Mouse (Mus musculus): ENCODE data around the gene Rex1bd. TPM values are rescaled to one million over a fixed set of nuclear protein-coding genes. Genes with fewer than 3 reads are reported as not detected.

The Rex1bd gene
- total and polyA plus RNA-seq, 2 experiments from 2014 or later, result 140 to 190 TPM

DNA sequence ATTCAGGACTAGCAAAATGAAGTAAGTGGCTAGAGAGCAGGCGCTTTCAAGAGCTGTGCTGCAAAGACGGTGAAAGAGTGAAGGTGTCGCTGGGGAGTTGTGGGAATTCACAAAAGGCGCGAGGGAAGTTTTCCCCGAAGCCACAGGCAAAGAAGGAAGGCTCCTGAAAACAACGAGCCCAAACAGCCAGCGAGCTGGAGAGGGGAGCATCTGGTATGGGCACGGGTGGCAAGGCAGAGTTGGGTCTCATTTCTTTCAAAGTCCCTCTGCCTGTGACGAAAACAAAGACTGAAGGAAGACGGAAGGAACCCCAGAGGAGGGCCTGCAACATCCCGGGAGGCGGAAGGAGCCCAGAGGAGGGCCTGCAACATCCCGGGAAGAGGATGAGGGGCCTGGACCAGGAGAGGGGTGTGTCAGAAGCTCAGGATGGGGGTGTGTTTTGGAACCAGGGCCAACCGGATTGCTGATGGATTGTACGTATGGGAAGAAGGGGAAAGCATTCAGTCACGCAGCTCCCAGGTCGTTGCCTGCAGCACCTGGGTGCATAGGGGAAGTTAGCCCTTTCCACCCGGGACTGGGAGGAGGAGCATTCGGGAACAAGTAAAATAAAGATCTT, 15.6 kb downstream of the Rex1bd start:
- Histone ChIP-seq H3K9me3 (ENCODE audit: low read length) (no peaks in the 10 kb centered on the region), H3K27me3 (ENCODE audit: insufficient read depth, low read length) (peaks cover 69% of the 10 kb centered on the region), H3K4me2 (ENCODE audit: low read depth, low read length) (no peak overlapping the region), H3K4me1 (ENCODE audit: insufficient read depth, low read length) (peaks cover 8% of the 10 kb centered on the region; the same call in 1 of the 2 replicates), H3K36me3 (ENCODE audit: insufficient read depth, low read length) (no peaks in the 10 kb centered on the region), H3K27ac (no peak overlapping the region), H3K4me3 (ENCODE audit: low read length) (no peak overlapping the region), H3K9ac (replicated peaks; ENCODE audit: low read length) (no peak overlapping the region)
- 2% methylated on average over 20 of the region's 20 CpGs for WGBS
- DNase-seq (ENCODE audit: low spot score) (no peak), ATAC-seq (no peak)
- TF ChIP-seq CTCF (IDR thresholded peaks at IDR 0.05; ENCODE audit: low read depth), result no peak

DNA sequence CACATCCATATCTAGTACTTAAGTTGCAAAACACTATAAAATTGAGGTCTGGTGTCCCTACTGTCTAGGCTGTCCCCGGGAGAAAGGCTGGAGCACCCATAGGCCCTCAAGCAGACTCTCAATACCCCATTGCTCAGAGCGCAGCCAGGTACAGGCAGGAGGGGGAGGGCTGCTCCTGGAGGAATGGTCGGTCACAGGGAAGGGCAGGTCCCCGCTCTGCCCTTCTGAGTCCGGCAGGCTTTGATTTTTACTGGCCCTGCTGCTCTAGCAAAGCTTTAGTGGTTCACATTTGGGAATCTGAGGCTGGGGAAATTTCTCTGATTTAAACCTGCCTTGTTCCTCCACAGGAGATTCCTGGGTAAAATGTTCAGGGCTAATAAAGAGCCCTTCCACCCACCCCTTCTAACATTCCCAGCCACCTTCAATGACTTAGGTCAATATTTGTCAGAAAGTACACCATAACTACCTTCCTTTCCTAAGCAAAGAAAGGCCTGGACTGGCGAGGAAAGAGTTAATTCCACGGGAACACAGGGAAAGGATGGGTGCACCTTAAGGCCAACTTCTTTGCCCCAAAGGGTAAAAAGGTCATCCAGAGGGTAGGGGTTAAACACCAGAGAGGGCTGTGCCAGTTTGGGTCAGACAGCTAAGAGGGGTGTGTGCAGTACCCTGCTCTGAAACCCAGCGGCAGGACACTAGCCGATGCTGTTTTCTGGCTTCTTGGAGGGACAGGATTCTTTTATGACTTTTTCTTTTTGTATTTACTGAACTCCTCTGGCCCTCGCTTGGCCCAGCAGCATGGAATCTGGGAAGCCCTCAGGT, 16.3 kb downstream of the Rex1bd start:
- WGBS, result 7% methylated on average over 10 of the region's 10 CpGs
- TF ChIP-seq CTCF (IDR thresholded peaks at IDR 0.05; ENCODE audit: low read depth), result no peak
- H3K27me3 ChIP-seq (ENCODE audit: insufficient read depth, low read length), result peaks cover 64% of the 10 kb centered on the region
- H3K27ac ChIP-seq, result no peak overlapping the region
- no peaks in the 10 kb centered on the region for H3K9me3 ChIP-seq (ENCODE audit: low read length)
- H3K36me3 ChIP-seq (ENCODE audit: insufficient read depth, low read length), result no peaks in the 10 kb centered on the region
- DNase-seq (ENCODE audit: low spot score), result no peak
- no peak overlapping the region for H3K4me2 ChIP-seq (ENCODE audit: low read depth, low read length)
- H3K4me1 ChIP-seq (ENCODE audit: insufficient read depth, low read length), result peaks cover 8% of the 10 kb centered on the region; the same call in 1 of the 2 replicates
- H3K9ac ChIP-seq (replicated peaks; ENCODE audit: low read length), result no peak overlapping the region
- H3K4me3 ChIP-seq (ENCODE audit: low read length), result no peak overlapping the region
- ATAC-seq, result no peak

DNA sequence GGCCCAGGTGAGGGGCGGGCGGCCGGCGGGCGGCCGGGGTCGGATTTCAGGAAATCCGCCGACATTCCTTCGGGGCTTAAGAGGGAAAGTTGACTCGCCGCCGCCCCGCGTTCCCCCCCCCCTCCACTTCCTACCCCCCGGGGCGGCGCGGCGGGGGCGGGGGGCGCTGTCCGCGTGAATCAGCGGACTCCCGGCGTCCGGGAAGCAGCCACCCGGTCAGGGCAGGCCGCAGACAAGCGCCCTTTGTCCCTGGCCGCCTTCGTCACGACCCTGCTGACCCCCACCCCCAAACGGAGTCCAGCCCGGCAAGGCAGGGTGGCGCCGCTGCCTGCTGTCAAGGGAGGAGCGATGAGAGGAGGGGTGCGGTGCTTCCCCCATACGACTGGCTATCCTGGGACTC, 17.0 kb downstream of the Rex1bd start:
- no peak for ATAC-seq
- Histone ChIP-seq H3K4me2 (ENCODE audit: low read depth, low read length) (peak overlapping the region; percentile 34; the same call in 1 of the 2 replicates), H3K27me3 (ENCODE audit: insufficient read depth, low read length) (peaks cover 63% of the 10 kb centered on the region), H3K36me3 (ENCODE audit: insufficient read depth, low read length) (no peaks in the 10 kb centered on the region), H3K4me3 (ENCODE audit: low read length) (no peak overlapping the region; the same call in 1 of the 2 replicates), H3K9ac (replicated peaks; ENCODE audit: low read length) (no peak overlapping the region), H3K4me1 (ENCODE audit: insufficient read depth, low read length) (peaks cover 8% of the 10 kb centered on the region; the same call in 1 of the 2 replicates), H3K9me3 (ENCODE audit: low read length) (no peaks in the 10 kb centered on the region), H3K27ac (no peak overlapping the region)
- no peak for TF ChIP-seq CTCF (IDR thresholded peaks at IDR 0.05; ENCODE audit: low read depth)
- no peak for DNase-seq (ENCODE audit: low spot score)
- WGBS, result 2% methylated on average over 25 of the region's 41 CpGs

DNA sequence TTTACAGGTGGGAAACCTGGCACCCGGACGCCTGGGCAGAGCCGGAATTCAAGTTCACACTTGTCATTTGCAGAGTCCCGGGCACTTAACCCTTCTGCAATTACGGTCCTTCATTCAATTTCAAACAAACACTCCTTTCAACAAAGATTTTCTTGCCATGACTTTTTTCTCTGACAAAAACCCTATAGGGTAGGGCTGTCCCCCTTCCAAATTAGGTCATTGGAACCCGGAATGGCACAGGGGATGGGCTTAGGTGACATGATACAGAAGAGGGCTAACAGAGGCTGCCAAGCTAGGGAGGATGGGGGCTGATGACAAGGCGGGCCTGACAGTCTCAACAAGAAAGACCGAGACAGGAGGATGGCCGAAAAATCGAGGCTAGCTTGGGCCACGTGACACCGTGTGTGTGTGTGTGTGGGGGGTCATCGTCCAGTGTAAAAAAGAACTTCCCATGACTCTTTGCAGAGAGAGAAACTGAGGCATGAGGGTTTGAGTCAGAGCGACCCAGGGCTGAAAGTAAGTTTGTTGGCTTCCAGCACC, 17.6 kb downstream of the Rex1bd start:
- 3% methylated on average over 14 of the region's 14 CpGs for WGBS
- H3K27ac ChIP-seq, result no peak overlapping the region
- TF ChIP-seq CTCF (IDR thresholded peaks at IDR 0.05; ENCODE audit: low read depth), result no peak

DNA sequence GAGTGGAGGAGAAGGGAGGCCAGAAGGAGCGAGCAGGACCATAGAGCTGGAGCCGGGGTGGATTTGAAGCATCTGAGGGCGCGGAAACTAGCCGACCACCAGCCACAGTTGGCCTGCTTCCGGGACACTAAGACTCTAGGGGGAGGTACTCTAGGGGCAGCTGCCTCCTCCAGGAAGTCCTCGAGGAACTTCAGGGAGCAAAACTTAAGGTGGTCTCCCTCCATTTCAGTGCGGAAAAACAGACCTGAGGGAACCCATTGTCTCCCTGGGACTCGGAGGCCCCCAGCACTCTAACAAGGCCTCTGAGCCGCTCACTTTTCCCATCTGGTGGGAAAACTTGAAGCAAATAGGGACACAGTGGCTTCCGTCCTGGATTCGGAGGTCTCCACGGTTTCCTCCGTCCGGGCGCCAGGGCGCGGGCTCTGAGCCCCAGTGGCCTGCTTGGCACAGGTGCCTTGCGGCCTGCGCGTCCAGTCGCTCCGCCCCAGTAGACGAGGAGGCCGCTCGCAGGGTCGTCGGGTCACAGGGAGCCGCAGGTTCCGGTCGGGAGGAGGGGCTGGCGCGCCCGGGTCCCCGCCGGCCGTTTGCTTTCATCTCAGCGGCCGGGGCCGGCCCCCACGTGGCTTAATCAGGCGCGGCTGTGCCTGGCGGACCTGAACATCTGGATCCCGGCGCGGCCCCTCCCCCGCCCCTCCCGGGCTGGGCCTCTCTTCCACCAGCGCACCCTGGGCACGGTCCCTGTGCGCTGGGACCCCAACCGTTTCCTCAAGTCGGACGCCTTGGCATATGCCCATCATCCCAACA, 18.4 kb downstream of the Rex1bd start:
- H3K27ac ChIP-seq, result no peak overlapping the region
- H3K4me1 ChIP-seq (ENCODE audit: insufficient read depth, low read length), result peaks cover 8% of the 10 kb centered on the region; the same call in 1 of the 2 replicates
- 2% methylated on average over 44 of the region's 55 CpGs for WGBS
- peak overlapping the region; percentile 56 for H3K4me3 ChIP-seq (ENCODE audit: low read length)
- H3K36me3 ChIP-seq (ENCODE audit: insufficient read depth, low read length), result no peaks in the 10 kb centered on the region
- no peaks in the 10 kb centered on the region for H3K9me3 ChIP-seq (ENCODE audit: low read length)
- H3K4me2 ChIP-seq (ENCODE audit: low read depth, low read length), result peak overlapping the region; percentile 63
- no peak for DNase-seq (ENCODE audit: low spot score)
- no peak for ATAC-seq
- H3K9ac ChIP-seq (replicated peaks; ENCODE audit: low read length), result peak overlapping the region; percentile 33
- no peak for TF ChIP-seq CTCF (IDR thresholded peaks at IDR 0.05; ENCODE audit: low read depth)
- peaks cover 51% of the 10 kb centered on the region for H3K27me3 ChIP-seq (ENCODE audit: insufficient read depth, low read length)

More for the DNA sequence above, 17.6 kb downstream of the Rex1bd start:
- no peak overlapping the region for H3K9ac ChIP-seq (replicated peaks; ENCODE audit: low read length)
- DNase-seq (ENCODE audit: low spot score) (no peak), ATAC-seq (no peak)
- H3K36me3 ChIP-seq (ENCODE audit: insufficient read depth, low read length), result no peaks in the 10 kb centered on the region
- H3K27me3 ChIP-seq (ENCODE audit: insufficient read depth, low read length), result peaks cover 57% of the 10 kb centered on the region
- H3K4me3 ChIP-seq (ENCODE audit: low read length), result peak overlapping the region; percentile 56; the same call in 1 of the 2 replicates
- peaks cover 8% of the 10 kb centered on the region; the same call in 1 of the 2 replicates for H3K4me1 ChIP-seq (ENCODE audit: insufficient read depth, low read length)
- H3K4me2 ChIP-seq (ENCODE audit: low read depth, low read length), result peak overlapping the region; percentile 34; the same call in 1 of the 2 replicates
- no peaks in the 10 kb centered on the region for H3K9me3 ChIP-seq (ENCODE audit: low read length)

DNA sequence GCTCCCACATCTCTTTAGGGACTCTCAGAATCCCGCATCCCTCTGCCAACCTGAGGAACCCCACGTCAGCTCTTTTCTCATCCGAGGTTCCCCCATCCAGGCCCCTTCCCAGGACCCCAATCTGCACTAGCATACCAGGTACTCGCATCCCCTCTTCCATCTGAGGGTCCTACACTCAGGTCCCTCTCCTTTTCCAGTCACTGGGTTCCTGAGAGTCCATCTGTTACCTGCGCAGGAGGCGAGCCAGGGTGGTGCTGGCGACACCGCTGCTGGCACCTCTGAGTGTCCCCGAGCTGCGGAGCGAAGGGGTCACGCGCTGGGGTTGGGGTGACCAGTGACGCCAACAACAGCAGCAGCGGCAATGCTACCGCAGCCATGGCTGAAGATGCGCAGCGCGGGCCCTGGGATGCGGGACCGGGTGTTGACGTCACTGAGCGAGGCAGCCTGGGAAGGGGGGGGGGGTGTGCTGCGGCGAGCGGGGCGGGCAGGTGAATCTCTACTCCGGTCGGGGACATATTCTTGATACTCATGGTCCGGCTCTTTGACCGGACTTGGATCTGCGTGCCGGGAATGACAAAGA, 19.5 kb downstream of the Rex1bd start, which contains the start of gene Tmem59l:
Tmem59l (minus strand) TSS at position 418 of the 580 bp plus-strand sequence.
- no peaks in the 10 kb centered on the region for H3K36me3 ChIP-seq (ENCODE audit: insufficient read depth, low read length)
- peaks cover 8% of the 10 kb centered on the region; the same call in 1 of the 2 replicates for H3K4me1 ChIP-seq (ENCODE audit: insufficient read depth, low read length)
- H3K9ac ChIP-seq (replicated peaks; ENCODE audit: low read length), result peak within 1 kb of the TSS; percentile 72
- H3K27ac ChIP-seq, result peak within 1 kb of the TSS; percentile 60; the same call in 1 of the 2 replicates
- TF ChIP-seq CTCF (IDR thresholded peaks at IDR 0.05; ENCODE audit: low read depth), result no peak
- H3K4me3 ChIP-seq (ENCODE audit: low read length), result peak within 1 kb of the TSS; percentile 56
- DNase-seq (ENCODE audit: low spot score), result peak; percentile 72
- H3K27me3 ChIP-seq (ENCODE audit: insufficient read depth, low read length), result peaks cover 42% of the 10 kb centered on the region
- peak; percentile 74 for ATAC-seq
- 4% methylated on average over 33 of the region's 33 CpGs for WGBS
- peak within 1 kb of the TSS; percentile 63 for H3K4me2 ChIP-seq (ENCODE audit: low read depth, low read length)
- H3K9me3 ChIP-seq (ENCODE audit: low read length), result no peaks in the 10 kb centered on the region
